Mouse (Mus musculus) frontal cortex, adult 2 months (tissue): ENCODE measurements around the gene Ncoa4. TPM values are rescaled to one million over a fixed set of nuclear protein-coding genes. Genes with fewer than 3 reads are reported as not detected.
"Not testable (repeated sequence)": the region's sequence is repeated elsewhere in the genome, so short reads cannot be mapped to it uniquely, and the experiment has no call there.

Experiments used
- DNase-seq, 2 experiments: peaks; one replicate each; pipeline ENCODE4 v3.0.0; 2022; ENCODE audit warnings: low spot score in 1 of 2; ENCODE audit errors: extremely low spot score in 1 of 2
- polyA plus RNA-seq: library from polyadenylated mRNA; depleted of rRNA; stranded (reverse); fragments of >200 nt; gene quantifications from 2 replicates; pipeline ENCODE4 v1.2.3, GENCODE M21; 2012; rRNA removed

The Ncoa4 gene
- polyA plus RNA-seq, 1 experiment, result 60.5 TPM

- no peak for DNase-seq
Observed at GRCm38 (mm10) chr14:32191926-32192325, 32.3 kb downstream of the Ncoa4 start.

DNA sequence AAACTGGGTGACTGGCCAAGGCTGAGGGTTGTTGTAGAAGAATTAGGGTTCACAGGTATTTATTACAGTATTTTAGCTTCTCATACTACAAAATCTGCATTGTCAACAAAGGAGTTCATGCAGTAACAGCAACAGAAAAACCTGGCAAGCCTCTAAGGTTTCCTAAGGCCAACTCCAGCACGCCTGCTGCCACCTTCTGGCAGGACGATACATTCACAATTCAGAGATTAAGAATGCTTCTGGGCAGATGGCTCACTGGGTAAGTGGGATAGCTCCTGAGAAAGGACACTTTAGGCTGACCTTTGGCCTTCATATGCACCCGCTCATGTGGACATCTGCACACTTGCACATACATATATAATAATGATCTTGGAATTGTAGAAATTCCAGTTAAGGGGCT is 32.8 kb downstream of the Ncoa4 start:
- DNase-seq, result peak in 1 of 2 experiments; percentile 52

GRCm38 (mm10) chr14:32193557-32193956 is 33.9 kb downstream of the Ncoa4 start:
- DNase-seq, result not testable (repeated sequence)

- DNase-seq, result no peak
Observed at GRCm38 (mm10) chr14:32201354-32201753, 41.7 kb downstream of the Ncoa4 start.

DNA sequence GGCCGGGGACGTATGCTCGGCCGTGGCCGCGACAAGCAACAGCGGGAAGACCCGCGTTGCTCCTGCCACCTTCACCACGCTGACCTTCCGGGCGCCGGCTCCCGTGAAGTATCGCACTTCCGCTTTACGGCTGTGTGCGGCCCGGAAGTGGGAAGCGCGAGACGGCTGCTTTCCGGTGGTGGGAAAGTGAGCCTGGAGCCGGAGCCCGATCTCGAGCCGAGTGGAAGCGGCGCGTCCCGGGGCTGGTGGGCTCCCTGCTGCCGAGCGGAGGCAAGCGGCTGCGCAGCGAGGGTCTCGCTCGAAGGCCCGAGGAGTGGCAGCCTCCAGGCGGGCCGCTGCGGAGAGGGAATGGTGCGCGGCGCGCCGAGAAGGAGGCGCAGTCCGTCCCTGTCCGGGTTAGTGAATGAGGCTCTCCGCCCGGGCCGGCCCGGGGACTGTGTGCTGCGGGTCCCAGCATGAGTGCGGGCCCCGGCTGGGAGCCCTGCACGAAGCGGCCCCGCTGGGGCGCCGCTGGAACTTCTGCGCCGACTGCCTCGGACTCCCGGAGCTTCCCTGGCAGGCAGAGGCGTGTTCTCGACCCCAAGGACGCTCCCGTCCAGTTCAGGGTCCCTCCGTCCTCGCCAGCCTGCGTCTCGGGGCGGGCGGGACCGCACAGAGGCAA is 42.3 kb downstream of the Ncoa4 start, which contains the start of the genes Timm23 and Parg:
Gene Timm23, minus strand, starts transcription at position 108 of the 661 bp plus-strand sequence.
Gene Parg, plus strand, starts transcription at position 159 of the 661 bp plus-strand sequence.
- DNase-seq, result peak; percentile 78 to 91

- DNase-seq, result no peak
Observed at GRCm38 (mm10) chr14:32226601-32227000, 66.9 kb downstream of the Ncoa4 start.

DNA sequence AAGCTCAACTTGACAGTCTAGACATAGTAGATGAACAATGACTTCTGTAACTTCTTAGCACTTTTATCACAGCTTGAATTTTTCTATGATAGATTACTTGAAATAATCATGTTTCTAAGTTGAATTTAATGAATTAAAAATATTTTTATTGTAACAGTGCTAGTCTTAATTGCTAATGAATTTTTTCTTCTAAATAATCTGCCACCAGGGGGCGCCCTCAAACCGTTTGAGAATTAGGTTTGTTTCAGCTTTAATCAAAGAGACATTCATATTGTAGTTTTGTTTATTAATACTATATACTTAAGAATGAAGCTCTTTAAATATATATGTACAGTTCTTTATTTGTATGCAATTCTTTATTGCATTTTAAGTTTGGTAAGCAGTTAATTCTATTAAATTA is 69.3 kb downstream of the Ncoa4 start:
- peak in 1 of 2 experiments; percentile 86 for DNase-seq

Other genes with a start within 250 kb of the Ncoa4 start
- 1.3 and 1.5 TPM in 2 replicates for gene Galnt15, start 130.9 kb upstream of the Ncoa4 start, polyA plus RNA-seq
- gene Oxnad1, start 74.5 kb upstream of the Ncoa4 start, polyA plus RNA-seq, result 22.3 and 22.7 TPM in 2 replicates
- gene Dph3, start 74.1 kb upstream of the Ncoa4 start, polyA plus RNA-seq, result 35.4 and 39.4 TPM in 2 replicates
- gene Msmb, start 17.8 kb upstream of the Ncoa4 start, polyA plus RNA-seq, result not detected in 2 replicates
- gene Timm23, start 42.0 kb downstream of the Ncoa4 start, polyA plus RNA-seq, result 108 and 134 TPM in 2 replicates
- 18.8 and 19.1 TPM in 2 replicates for gene Parg, start 42.1 kb downstream of the Ncoa4 start, polyA plus RNA-seq
- gene Ogdhl, start 162.2 kb downstream of the Ncoa4 start, polyA plus RNA-seq, result 66.1 and 68.5 TPM in 2 replicates
- gene 1700024G13Rik, start 228.5 kb downstream of the Ncoa4 start, polyA plus RNA-seq, result not detected in 2 replicates